Mouse (Mus musculus): ENCODE data around the gene Vars2.

Vars2 gene

GRCm38 (mm10) chr17:35667334-35668065 is at the start of gene Vars2:
Vars2 (minus strand) TSS chr17:35667592.
- DNase-seq (ENCODE audit: low spot score) = peak; percentile 96

DNA sequence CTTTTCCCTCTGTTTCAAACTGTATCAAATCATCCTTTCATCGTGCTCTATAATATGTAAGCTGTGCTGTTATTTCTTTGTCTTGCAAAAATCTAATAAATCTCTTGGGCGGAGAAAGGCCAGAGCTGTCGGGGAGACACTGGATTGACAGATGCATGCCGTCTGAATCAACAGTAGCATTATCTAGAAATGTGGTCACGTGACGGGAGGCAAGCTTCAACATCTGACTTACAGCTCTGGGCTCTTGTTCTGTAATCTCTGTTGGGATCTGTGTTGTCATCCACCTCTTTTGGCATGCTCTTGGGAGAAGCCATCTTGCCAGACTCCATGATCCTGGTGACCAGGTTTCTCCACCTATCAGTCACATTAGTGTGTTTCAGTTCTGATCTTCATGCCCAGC is 49.7 kb upstream of the Vars2 start:
- DNase-seq (ENCODE audit: low spot score) = no peak

GRCm38 (mm10) chr17:35716114-35716513 is 48.7 kb upstream of the Vars2 start:
- DNase-seq (ENCODE audit: low spot score) = no peak

GRCm38 (mm10) chr17:35710705-35711347 is 43.4 kb upstream of the Vars2 start:
- DNase-seq (ENCODE audit: low spot score) = peak; percentile 62

GRCm38 (mm10) chr17:35708611-35709010 is 41.2 kb upstream of the Vars2 start:
- DNase-seq (ENCODE audit: low spot score) = no peak

DNA sequence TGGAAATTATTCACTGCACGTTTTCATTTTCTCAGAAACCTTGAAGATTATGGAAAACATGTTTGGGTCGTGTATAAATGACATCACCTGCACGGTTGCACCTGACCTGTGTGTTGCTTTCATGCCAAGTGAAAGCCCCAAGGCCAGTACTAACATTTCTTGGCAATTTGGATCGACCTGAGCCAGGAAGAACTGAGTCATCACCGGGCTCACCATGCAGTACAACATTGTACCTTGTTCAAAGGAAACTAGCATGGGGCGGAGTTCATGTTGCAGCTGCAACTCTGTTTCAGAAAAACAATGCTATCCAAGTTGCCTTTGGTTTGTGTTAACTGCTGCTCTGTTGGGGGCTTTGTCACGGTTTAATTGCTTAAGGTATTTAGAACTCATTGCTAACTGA is 40.5 kb upstream of the Vars2 start:
- no peak for DNase-seq (ENCODE audit: low spot score)

GRCm38 (mm10) chr17:35705836-35706235 is 38.4 kb upstream of the Vars2 start:
- DNase-seq (ENCODE audit: low spot score) = peak; percentile 56

GRCm38 (mm10) chr17:35704621-35705464 is 37.5 kb upstream of the Vars2 start, which contains the start of gene Ddr1:
Ddr1 (minus strand) TSS chr17:35704621.
- peak; percentile 92 for DNase-seq (ENCODE audit: low spot score)

- DNase-seq (ENCODE audit: low spot score) = peak; percentile 93
Observed at GRCm38 (mm10) chr17:35703751-35704271, 36.4 kb upstream of the Vars2 start.

DNA sequence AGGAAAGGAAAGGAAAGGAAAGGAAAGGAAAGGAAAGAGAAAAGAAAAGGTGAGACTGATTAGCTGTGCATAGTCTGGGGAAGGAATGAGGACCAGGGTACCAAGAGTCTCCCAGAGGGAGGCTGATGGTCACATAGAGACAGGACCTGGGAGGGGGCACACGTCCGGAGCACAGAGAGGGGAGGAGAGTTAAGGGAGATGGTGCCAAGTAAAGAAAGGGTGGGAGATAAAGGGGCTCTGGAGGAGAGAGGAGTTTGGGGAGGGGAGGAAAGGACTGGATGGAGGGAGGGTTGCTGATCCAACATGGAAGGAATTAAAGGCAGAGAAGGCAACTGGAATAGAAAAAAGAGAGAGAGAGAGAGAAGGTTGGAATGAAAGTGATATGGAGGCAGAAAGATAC is 35.7 kb upstream of the Vars2 start:
- DNase-seq (ENCODE audit: low spot score) = peak; percentile 23

GRCm38 (mm10) chr17:35702605-35703004 is 35.2 kb upstream of the Vars2 start:
- peak; percentile 41 for DNase-seq (ENCODE audit: low spot score)

GRCm38 (mm10) chr17:35701978-35702461 is 34.6 kb upstream of the Vars2 start:
- peak; percentile 63 for DNase-seq (ENCODE audit: low spot score)

DNA sequence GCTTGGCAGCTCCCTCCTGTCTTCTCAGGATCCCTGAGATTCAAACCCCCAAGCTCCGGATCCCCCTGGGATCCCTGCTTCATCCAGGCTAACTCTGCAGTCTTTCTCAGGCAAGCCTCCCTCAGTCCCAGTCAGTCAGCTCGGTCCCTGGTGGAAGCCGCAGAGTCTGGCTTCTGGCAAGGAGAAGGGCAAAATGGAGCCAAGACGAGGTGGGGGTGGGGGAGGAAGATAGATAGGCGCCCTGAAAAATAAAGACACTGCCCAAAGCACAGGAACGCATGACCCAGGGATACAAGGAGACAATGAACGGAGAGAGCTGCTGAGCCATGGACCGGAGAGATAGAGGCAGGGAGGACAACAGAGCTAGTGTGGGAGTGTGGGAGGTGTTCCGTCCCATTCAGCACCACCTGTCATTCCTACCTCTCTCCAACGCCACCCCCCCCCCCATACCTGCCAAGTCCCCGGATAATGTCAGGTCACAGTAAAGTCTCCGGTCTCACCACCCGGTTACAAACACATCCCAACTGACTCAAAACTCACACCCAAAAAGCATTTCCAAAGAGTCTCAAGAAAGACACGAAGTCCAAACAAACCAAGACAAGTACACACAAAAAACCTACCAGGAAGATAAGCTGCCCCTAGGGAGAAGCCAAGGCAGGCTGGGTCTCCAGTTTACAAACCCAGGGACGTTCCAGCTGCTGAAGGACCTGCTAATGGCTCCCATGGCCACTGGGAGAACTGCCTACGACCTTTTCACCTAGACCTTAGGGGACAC is 34.0 kb upstream of the Vars2 start:
- peak; percentile 50 for DNase-seq (ENCODE audit: low spot score)

- DNase-seq (ENCODE audit: low spot score) = peak; percentile 66
Observed at GRCm38 (mm10) chr17:35700371-35700961, 33.1 kb upstream of the Vars2 start.

- DNase-seq (ENCODE audit: low spot score) = peak; percentile 55
Observed at GRCm38 (mm10) chr17:35699919-35700318, 32.5 kb upstream of the Vars2 start.

- no peak for DNase-seq (ENCODE audit: low spot score)
Observed at GRCm38 (mm10) chr17:35698501-35698883, 31.1 kb upstream of the Vars2 start.

GRCm38 (mm10) chr17:35697759-35698500 is 30.5 kb upstream of the Vars2 start:
- DNase-seq (ENCODE audit: low spot score) = peak; percentile 77

- DNase-seq (ENCODE audit: low spot score) = no peak
Observed at GRCm38 (mm10) chr17:35697429-35697758, 30.0 kb upstream of the Vars2 start.

DNA sequence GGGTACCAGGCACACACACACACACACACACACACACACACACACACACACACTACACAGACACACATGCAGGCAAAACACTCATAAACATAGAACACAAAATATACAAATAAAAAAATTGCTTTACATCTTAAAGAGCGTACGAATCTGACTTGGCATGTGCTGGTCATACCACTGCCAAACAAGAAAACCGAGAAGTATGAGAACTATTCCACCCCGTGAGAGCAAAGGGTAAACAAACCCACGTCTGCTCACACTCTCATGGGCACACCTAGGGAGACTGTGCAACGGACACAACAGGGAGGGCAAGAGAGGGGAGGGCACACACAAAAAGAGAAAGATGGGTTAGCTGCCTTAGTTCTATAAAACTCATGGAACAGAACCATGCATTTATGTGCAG is 29.3 kb upstream of the Vars2 start:
- no peak for DNase-seq (ENCODE audit: low spot score)

DNA sequence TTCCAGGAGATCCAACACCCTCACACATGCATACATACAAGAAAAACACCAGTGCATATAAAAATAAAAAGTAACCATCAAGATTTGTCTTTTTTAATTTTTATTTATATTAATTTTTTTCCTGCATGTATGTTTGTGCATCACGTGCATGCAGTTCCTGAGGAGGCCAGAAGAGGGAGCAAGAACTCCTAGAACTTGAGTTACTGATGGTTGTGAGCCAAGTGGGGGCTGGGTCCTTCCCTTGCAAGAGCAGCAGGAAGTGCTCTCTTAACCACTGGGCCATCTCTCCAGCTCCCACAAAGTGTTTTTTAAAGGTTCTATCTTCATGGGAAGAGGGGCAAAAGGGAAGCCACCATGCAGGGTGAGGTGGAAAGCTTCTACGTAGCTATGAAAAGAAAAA is 27.9 kb upstream of the Vars2 start:
- DNase-seq (ENCODE audit: low spot score) = peak; percentile 53
